Mouse (Mus musculus) intestine, postnatal 0 days (tissue): ENCODE measurements around the gene Pdgfa. TPM values are rescaled to one million over a fixed set of nuclear protein-coding genes. Genes with fewer than 3 reads are reported as not detected.

ENCODE experiments used
- ATAC-seq: fragments of 200-750 bp; cut with Nextera tagmentation; 2 replicates; pipeline ENCODE4 v1.8.0; 2017; ENCODE audit warnings: mild to moderate bottlenecking, moderate TSS enrichment, moderate library complexity
- H3K27ac ChIP-seq: fragments of 300-500 bp; sonication (generic); 2 replicates; pipeline ENCODE4 v1.5.1; 2014; ENCODE audit warnings: mild to moderate bottlenecking, low read depth, low read length, moderate library complexity
- H3K27me3 ChIP-seq: fragments of 300-500 bp; sonication (generic); replicated peaks from 2 replicates; pipeline ENCODE4 v1.6.1; 2014; ENCODE audit warnings: low read length, mixed read lengths; ENCODE audit not compliant: control insufficient read depth, insufficient read depth
- H3K36me3 ChIP-seq: fragments of 300-500 bp; sonication (generic); 2 replicates; pipeline ENCODE4 v1.6.1; 2014; ENCODE audit warnings: mild to moderate bottlenecking, moderate library complexity; ENCODE audit not compliant: control insufficient read depth, insufficient read depth
- H3K4me1 ChIP-seq: fragments of 300-500 bp; sonication (generic); replicated peaks from 2 replicates; pipeline ENCODE4 v1.6.1; 2014; ENCODE audit warnings: antibody characterized with exemption, low read length, mixed read lengths; ENCODE audit not compliant: control insufficient read depth, insufficient read depth
- H3K4me2 ChIP-seq: fragments of 300-500 bp; sonication (generic); replicated peaks from 2 replicates; pipeline ENCODE4 v1.6.1; 2014; ENCODE audit warnings: low read depth, mild to moderate bottlenecking, moderate library complexity
- H3K4me3 ChIP-seq: fragments of 300-500 bp; sonication (generic); 2 replicates; pipeline ENCODE4 v1.5.1; 2014; ENCODE audit warnings: low read depth, low read length
- H3K9ac ChIP-seq: fragments of 300-500 bp; sonication (generic); 2 replicates; pipeline ENCODE4 v1.6.1; 2014; ENCODE audit warnings: mild to moderate bottlenecking, low read depth, low read length
- H3K9me3 ChIP-seq: fragments of 300-500 bp; sonication (generic); 2 replicates; pipeline ENCODE4 v1.6.1; 2016; ENCODE audit warnings: mixed run types; ENCODE audit not compliant: control insufficient read depth
- CTCF ChIP-seq: sonication (generic); IDR thresholded peaks from 2 replicates; pipeline ENCODE4 v1.5.1; 2016; ENCODE audit warnings: low read depth, mild to moderate bottlenecking, control low read depth, antibody characterized with exemption, moderate library complexity
- WGBS: fragments of 180-500 bp; shearing (Covaris S2); extraction: QIAGEN DNeasy Blood & Tissue Kit; methylation state at CpG from one replicate; pipeline ENCODE4 v1.1.7; 2014; 5-methylcytosine and 5-hydroxymethylcytosine counted together
- polyA plus RNA-seq: library from polyadenylated mRNA; unstranded; fragments of >200 nt; fragmentation: Nextera tagmentation; extraction: Ambion mirVana; gene quantifications from 2 replicates; pipeline ENCODE4 v1.2.1, GENCODE M21; 2015

Gene Pdgfa
- polyA plus RNA-seq, 1 experiment from 2014 or later, result 64.4 TPM

DNA sequence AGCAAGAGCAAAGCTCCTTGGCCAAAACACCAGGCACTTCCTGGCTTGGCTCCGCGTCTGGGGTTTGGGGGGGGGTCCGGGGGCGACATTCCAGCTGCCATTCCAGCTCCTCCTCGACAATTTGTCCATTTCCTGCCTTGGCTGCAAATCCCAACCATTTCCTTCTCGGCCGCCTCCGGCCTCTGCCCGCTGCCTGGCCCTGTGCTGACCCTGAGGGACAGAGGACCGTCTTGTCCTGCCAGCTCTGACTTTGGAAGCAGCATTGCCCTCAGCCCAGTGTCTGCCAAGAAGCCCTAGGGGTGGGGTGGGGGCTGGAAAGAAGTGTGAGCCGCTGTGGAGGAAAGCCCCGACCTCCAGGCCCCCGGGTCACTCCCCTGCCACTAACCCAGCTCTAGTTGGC lies 44.2 kb downstream of the Pdgfa start:
- no peak overlapping the region for H3K4me3 ChIP-seq
- no peak overlapping the region for H3K27ac ChIP-seq
- no peak overlapping the region for H3K9ac ChIP-seq
- no peak for TF ChIP-seq CTCF
- peaks cover 16% of the 10 kb centered on the region for H3K4me1 ChIP-seq
- 64% methylated on average over 13 of the region's 13 CpGs for WGBS
- no peaks in the 10 kb centered on the region for H3K9me3 ChIP-seq
- no peaks in the 10 kb centered on the region for H3K27me3 ChIP-seq
- H3K36me3 ChIP-seq, result no peaks in the 10 kb centered on the region
- H3K4me2 ChIP-seq, result no peak overlapping the region
- ATAC-seq, result no peak

DNA sequence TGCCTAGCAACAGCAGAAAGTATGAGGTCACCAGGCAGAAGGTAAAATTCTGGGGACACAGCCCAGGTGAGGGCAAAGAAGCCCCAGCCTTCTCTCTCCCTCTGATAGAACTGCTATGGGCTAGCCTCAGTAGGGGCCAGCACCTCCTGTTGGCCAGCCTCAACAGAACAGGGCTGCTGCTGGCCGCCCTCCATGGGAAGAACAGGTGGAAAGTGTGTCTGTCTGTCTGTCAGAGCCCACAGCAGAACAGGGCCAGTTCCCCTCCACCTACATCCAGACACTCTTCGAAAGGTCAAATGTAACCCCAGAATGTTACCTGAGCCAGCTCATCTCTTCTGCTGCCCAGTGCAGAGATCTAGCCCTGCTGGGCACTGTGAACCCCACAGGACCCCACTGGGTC lies 45.9 kb downstream of the Pdgfa start:
- TF ChIP-seq CTCF, result no peak
- Histone ChIP-seq H3K36me3 (no peaks in the 10 kb centered on the region), H3K9me3 (no peaks in the 10 kb centered on the region), H3K9ac (no peak overlapping the region), H3K27me3 (no peaks in the 10 kb centered on the region), H3K4me3 (no peak overlapping the region), H3K4me1 (peaks cover 28% of the 10 kb centered on the region), H3K27ac (no peak overlapping the region), H3K4me2 (no peak overlapping the region)
- no peak for ATAC-seq
- 90% methylated on average over 2 of the region's 2 CpGs for WGBS

DNA sequence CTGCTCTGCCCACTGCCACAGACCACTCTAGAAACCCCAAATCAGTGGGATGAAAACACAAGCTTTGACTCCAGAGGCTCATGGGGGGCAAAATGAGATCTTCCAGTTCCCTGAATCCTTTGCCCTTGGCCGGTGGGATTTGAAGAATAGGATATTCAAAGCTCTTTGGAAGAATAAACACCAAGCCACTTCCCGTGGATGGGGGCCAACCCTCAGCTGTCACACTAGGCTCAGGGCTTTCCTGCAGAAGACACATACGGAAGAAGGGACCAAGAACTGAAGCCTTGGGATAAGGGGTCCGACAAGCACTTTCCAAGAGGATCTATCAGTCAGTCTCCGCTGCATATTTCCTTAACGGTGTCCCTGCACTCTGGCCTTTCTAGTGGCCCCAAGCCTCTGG lies 48.0 kb downstream of the Pdgfa start:
- ATAC-seq, result no peak
- no peaks in the 10 kb centered on the region for H3K9me3 ChIP-seq
- peaks cover 28% of the 10 kb centered on the region for H3K4me1 ChIP-seq
- H3K9ac ChIP-seq, result no peak overlapping the region
- H3K4me3 ChIP-seq, result no peak overlapping the region
- 67% methylated on average over 6 of the region's 6 CpGs for WGBS
- no peak overlapping the region for H3K4me2 ChIP-seq
- 0 out of 2 replicates have a peak overlapping the region, but pooled peaks have one; percentile 30 for H3K27ac ChIP-seq
- 0 out of 2 replicates have a peak, but pooled peaks cover 2% of the 10 kb centered on the region for H3K27me3 ChIP-seq
- no peak for TF ChIP-seq CTCF
- no peaks in the 10 kb centered on the region for H3K36me3 ChIP-seq

DNA sequence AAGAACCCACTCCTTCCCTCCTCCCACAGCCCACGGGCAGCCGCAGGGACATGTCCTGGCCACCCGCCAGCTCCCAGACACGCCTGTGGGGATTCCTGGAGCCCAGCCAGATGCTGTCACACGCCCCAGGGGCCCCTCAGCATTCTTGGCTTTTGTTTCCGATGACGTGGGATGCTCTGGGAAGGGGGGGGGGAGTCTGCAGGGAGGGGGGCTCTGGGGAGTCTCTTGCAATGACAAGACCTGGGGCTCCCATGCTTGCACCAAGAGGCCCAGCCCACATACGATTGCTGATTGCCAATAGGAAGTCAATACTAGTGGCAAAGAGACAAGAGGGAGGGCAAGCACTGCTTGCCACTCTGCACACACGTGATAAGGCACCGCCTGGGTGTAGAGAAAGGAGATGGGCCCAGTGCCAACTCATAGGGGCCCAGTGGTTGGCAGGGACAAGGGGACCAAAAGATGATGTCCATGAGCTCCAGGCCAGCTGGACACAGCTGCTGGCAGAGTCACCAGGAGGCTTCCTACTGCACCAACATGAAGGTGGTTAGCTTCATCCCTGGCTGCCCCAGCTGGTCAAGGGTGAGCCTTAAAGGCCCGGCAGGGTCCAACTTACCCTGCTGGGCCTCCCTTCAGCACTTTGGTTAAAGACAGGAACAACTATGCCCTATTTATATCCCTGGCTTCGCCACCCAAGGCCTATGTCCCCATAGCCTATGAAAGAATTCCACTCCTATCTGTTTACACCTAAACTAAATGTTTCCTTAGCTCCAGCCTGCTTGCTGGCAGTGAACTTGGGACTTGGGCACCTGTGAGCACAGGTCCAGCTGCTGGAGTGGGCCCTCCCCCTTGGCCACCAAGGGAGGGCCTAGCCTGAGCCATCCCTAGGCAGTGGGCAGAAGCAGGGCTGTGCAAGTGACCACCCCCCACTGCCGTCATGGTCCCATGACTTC lies 48.9 kb downstream of the Pdgfa start:
- Histone ChIP-seq H3K4me2 (peak overlapping the region; percentile 48), H3K4me3 (no peak overlapping the region), H3K27ac (peak overlapping the region; percentile 30; the same call in 1 of the 2 replicates), H3K4me1 (peaks cover 28% of the 10 kb centered on the region), H3K9me3 (no peaks in the 10 kb centered on the region), H3K36me3 (no peaks in the 10 kb centered on the region), H3K9ac (no peak overlapping the region), H3K27me3 (0 out of 2 replicates have a peak, but pooled peaks cover 2% of the 10 kb centered on the region)
- ATAC-seq, result peak; percentile 84
- 8% methylated on average over 13 of the region's 13 CpGs for WGBS
- TF ChIP-seq CTCF, result no peak

DNA sequence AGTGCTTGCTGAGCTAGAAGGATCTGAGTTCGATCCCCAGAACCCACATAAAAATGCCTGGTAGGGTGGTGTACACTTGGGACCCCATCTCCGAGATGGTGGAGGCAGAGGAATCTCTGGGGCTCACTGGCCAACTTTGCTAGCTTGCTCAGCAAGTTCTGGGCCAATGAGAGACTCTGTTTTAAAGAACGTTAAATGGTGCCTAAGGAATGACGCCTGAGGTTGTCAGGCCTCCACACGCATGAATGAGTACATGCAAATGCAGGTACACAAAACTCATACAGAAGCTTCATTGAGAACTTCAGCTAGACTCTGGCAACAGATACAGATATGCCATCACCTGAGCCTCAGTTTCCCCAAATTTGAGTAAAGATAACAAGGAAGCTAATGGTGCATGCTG lies 49.7 kb downstream of the Pdgfa start:
- Histone ChIP-seq H3K27ac (no peak overlapping the region), H3K4me2 (peak overlapping the region; percentile 48; the same call in 1 of the 2 replicates), H3K9ac (no peak overlapping the region), H3K36me3 (no peaks in the 10 kb centered on the region), H3K9me3 (no peaks in the 10 kb centered on the region), H3K27me3 (0 out of 2 replicates have a peak, but pooled peaks cover 2% of the 10 kb centered on the region), H3K4me3 (no peak overlapping the region), H3K4me1 (peaks cover 28% of the 10 kb centered on the region)
- no peak for ATAC-seq
- no peak for TF ChIP-seq CTCF
- WGBS, result 83% methylated on average over 5 of the region's 5 CpGs

DNA sequence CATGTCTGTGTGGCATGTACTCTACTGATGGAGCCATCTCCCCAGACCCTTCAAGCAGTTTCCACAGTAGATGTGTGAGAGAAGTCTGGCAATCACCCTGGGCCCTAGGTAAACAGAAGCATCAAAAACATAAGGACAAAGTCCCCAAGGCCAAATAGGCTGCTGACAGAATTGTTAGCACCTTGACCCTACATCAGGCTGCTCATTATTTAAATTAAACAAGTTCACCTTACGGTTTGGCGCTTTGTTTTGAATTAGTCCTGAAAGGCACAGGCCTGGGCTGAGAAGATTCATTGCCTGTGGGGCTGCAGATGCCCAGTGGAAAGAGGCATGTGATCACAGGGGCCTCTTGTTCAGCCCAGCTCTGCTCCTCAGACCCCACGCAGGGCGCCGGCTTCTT lies 50.2 kb downstream of the Pdgfa start:
- Histone ChIP-seq H3K27me3 (0 out of 2 replicates have a peak, but pooled peaks cover 2% of the 10 kb centered on the region), H3K4me3 (no peak overlapping the region), H3K4me2 (no peak overlapping the region), H3K4me1 (peaks cover 28% of the 10 kb centered on the region), H3K9me3 (no peaks in the 10 kb centered on the region), H3K36me3 (no peaks in the 10 kb centered on the region), H3K27ac (no peak overlapping the region), H3K9ac (no peak overlapping the region)
- no peak for TF ChIP-seq CTCF
- 82% methylated on average over 5 of the region's 5 CpGs for WGBS
- no peak for ATAC-seq
